Mouse (Mus musculus): ENCODE results near the gene Dhx57. TPM values are rescaled to one million over a fixed set of nuclear protein-coding genes. Genes with fewer than 3 reads are reported as not detected.

Dhx57 gene
- polyA plus RNA-seq, 1 experiment from 2014 or later = 16.6 TPM

DNA sequence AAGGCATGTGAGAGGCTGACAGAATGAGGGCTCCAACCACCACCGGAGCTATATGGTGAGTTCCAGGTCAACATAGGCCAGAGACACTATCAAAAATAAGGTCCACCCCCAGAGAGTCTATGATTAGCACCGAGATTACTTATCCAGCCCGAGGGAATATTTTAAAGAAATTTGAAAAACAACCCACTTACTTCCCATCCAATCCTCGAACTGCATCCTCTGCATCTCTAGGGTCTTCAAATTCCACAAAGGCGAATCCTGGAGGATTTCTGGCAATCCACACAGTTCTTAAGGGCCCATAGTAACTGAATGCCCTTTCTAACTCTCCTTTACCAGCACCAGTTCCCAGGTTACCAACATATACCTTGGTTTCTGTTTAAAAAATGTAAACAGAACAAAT, 84.6 kb downstream of the Dhx57 start:
- peaks cover 46% of the 10 kb centered on the region for H3K36me3 ChIP-seq (ENCODE audit: control insufficient read depth, insufficient read depth, low read length)
- H3K9ac ChIP-seq (ENCODE audit: low read length) = peak overlapping the region; percentile 99
- H3K4me3 ChIP-seq (ENCODE audit: low read depth, low read length) = peak overlapping the region; percentile 97
- no peaks in the 10 kb centered on the region for H3K27me3 ChIP-seq (replicated peaks; ENCODE audit: control insufficient read depth, insufficient read depth, low read length)
- H3K4me2 ChIP-seq (ENCODE audit: low read length) = peak overlapping the region; percentile 84
- H3K9me3 ChIP-seq (ENCODE audit: control insufficient read depth, low read length) = no peaks in the 10 kb centered on the region
- H3K4me1 ChIP-seq (replicated peaks; ENCODE audit: control insufficient read depth, insufficient read depth, low read length) = no peaks in the 10 kb centered on the region; the same call in 1 of the 2 replicates
- WGBS = 19% methylated on average over 5 of the region's 5 CpGs
- peak overlapping the region; percentile 99 for H3K27ac ChIP-seq (ENCODE audit: low read depth)
- ATAC-seq (replicated peaks; ENCODE audit: low FRiP score, low TSS enrichment, low read depth) = no peak
- no peak for DNase-seq (ENCODE audit: low spot score)

DNA sequence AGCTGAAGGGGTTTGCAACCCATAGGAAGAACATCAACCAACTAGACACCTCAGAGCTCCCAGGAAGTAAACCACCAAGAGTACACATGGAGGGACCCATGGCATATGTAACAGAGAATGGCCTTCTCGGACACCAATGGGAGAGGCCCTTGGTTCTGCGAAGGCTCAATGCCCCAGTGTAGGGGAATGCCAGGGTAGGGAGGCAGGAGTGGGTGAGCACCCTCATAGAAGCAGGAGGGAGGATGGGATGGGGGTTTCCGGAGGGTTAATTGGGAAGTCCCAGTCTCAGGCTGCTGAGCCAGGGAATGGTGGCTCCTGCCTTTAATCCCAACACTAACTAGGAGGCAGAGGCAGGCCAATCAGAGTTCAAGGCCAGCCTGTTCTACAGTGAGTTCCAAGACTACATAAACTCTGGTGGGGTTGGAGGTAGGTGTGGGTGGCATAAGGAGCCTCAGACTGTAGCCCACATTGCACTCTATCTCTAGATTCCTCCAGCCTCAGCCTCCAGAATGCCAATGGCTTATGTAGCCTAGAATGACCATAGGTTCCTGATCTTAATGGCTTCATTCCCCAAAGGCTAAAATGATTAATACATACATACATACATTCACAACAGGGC, 91.0 kb downstream of the Dhx57 start:
- WGBS = 95% methylated on average over 3 of the region's 3 CpGs
- ATAC-seq (replicated peaks; ENCODE audit: low FRiP score, low TSS enrichment, low read depth) (peak; percentile 67), DNase-seq (ENCODE audit: low spot score) (no peak)
- H3K9me3 ChIP-seq (ENCODE audit: control insufficient read depth, low read length) = no peaks in the 10 kb centered on the region
- H3K27me3 ChIP-seq (replicated peaks; ENCODE audit: control insufficient read depth, insufficient read depth, low read length) = no peaks in the 10 kb centered on the region
- no peak overlapping the region for H3K9ac ChIP-seq (ENCODE audit: low read length)
- H3K4me2 ChIP-seq (ENCODE audit: low read length) = no peak overlapping the region
- H3K4me3 ChIP-seq (ENCODE audit: low read depth, low read length) = no peak overlapping the region
- no peak overlapping the region for H3K27ac ChIP-seq (ENCODE audit: low read depth)
- H3K4me1 ChIP-seq (replicated peaks; ENCODE audit: control insufficient read depth, insufficient read depth, low read length) = no peaks in the 10 kb centered on the region; the same call in 1 of the 2 replicates
- H3K36me3 ChIP-seq (ENCODE audit: control insufficient read depth, insufficient read depth, low read length) = peaks cover 87% of the 10 kb centered on the region

DNA sequence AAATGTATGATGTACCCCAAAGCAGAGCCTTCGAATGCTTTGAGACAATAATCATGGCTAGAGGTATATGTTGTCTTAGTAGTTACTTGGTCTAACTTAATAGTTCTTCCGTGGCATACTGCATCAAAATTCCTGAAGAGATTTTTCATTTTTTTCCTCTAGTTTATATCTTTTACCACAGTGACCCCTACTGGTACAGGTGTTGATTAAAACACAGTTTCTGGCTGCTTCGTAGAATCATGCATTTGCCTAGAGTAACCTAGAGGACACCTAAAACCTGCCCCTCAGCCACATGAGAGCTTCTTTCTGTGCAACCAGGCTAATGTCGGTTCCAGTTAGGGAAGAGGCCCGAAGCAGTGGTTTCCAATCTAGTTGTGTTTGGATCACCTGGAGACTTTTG, 97.2 kb downstream of the Dhx57 start:
- Histone ChIP-seq H3K27ac (ENCODE audit: low read depth) (no peak overlapping the region), H3K36me3 (ENCODE audit: control insufficient read depth, insufficient read depth, low read length) (peaks cover 33% of the 10 kb centered on the region), H3K9me3 (ENCODE audit: control insufficient read depth, low read length) (0 out of 2 replicates have a peak, but pooled peaks cover 3% of the 10 kb centered on the region), H3K9ac (ENCODE audit: low read length) (no peak overlapping the region), H3K4me2 (ENCODE audit: low read length) (no peak overlapping the region), H3K27me3 (replicated peaks; ENCODE audit: control insufficient read depth, insufficient read depth, low read length) (no peaks in the 10 kb centered on the region), H3K4me3 (ENCODE audit: low read depth, low read length) (no peak overlapping the region), H3K4me1 (replicated peaks; ENCODE audit: control insufficient read depth, insufficient read depth, low read length) (no peaks in the 10 kb centered on the region)
- 0 out of 2 replicates have a peak, but pooled peaks have one; percentile 20 for ATAC-seq (replicated peaks; ENCODE audit: low FRiP score, low TSS enrichment, low read depth)
- WGBS = 63% methylated on average over 5 of the region's 5 CpGs
- no peak for DNase-seq (ENCODE audit: low spot score)

Other genes with a start within 250 kb of the Dhx57 start
- 58.4 and 59.1 TPM in 2 replicates for gene Hnrnpll, start 228.1 kb downstream of the Dhx57 start, polyA plus RNA-seq (2014; fragmentation: Nextera tagmentation; extraction: Ambion mirVana)
- gene Galm, start 163.0 kb downstream of the Dhx57 start, polyA plus RNA-seq (2014; fragmentation: Nextera tagmentation; extraction: Ambion mirVana) = 35.1 and 38.4 TPM in 2 replicates
- gene Srsf7, start 83.2 kb downstream of the Dhx57 start, polyA plus RNA-seq (2014; fragmentation: Nextera tagmentation; extraction: Ambion mirVana) = 603 and 665 TPM in 2 replicates
- 0.12 TPM in 1 of 2 replicates, not detected in the other for gene Ttc39d, start 83.0 kb downstream of the Dhx57 start, polyA plus RNA-seq (2014; fragmentation: Nextera tagmentation; extraction: Ambion mirVana)
- gene Gemin6, start 66.0 kb downstream of the Dhx57 start, polyA plus RNA-seq (2014; fragmentation: Nextera tagmentation; extraction: Ambion mirVana) = 49.7 and 49.8 TPM in 2 replicates
- 25.4 and 26.9 TPM in 2 replicates for gene Morn2, start 273 bp downstream of the Dhx57 start, polyA plus RNA-seq (2014; fragmentation: Nextera tagmentation; extraction: Ambion mirVana)
- gene Arhgef33, start 16.9 kb upstream of the Dhx57 start, polyA plus RNA-seq (2014; fragmentation: Nextera tagmentation; extraction: Ambion mirVana) = 0.34 and 0.99 TPM in 2 replicates
- 2.0 and 2.2 TPM in 2 replicates for gene Gm10190, start 83.1 kb upstream of the Dhx57 start, polyA plus RNA-seq (2014; fragmentation: Nextera tagmentation; extraction: Ambion mirVana)
- gene Sos1, start 190.0 kb upstream of the Dhx57 start, polyA plus RNA-seq (2014; fragmentation: Nextera tagmentation; extraction: Ambion mirVana) = 8.1 and 8.4 TPM in 2 replicates